Mouse (Mus musculus): Measurements from ENCODE around the gene Asic3.
A peak's percentile ranks its signal among the peaks of the same experiment; 100 is the strongest.

The Asic3 gene

GRCm38 (mm10) chr5:24413042-24413693 is at the start of gene Asic3:
TSS of gene Asic3 (plus strand) at chr5:24413392.
- no peak for DNase-seq (ENCODE audit: extremely low spot score)

- DNase-seq (ENCODE audit: extremely low spot score), result no peak
Observed at GRCm38 (mm10) chr5:24363467-24363866, 49.7 kb upstream of the Asic3 start.

- no peak for DNase-seq (ENCODE audit: extremely low spot score)
Observed at GRCm38 (mm10) chr5:24364061-24364460, 49.1 kb upstream of the Asic3 start.

GRCm38 (mm10) chr5:24364508-24364907 is 48.7 kb upstream of the Asic3 start, which contains the start of gene Nos3:
TSS of gene Nos3 (plus strand) at chr5:24364810.
- DNase-seq (ENCODE audit: extremely low spot score), result no peak

- no peak for DNase-seq (ENCODE audit: extremely low spot score)
Observed at GRCm38 (mm10) chr5:24364963-24365362, 48.2 kb upstream of the Asic3 start.

GRCm38 (mm10) chr5:24365528-24365927 is 47.7 kb upstream of the Asic3 start:
- no peak for DNase-seq (ENCODE audit: extremely low spot score)

GRCm38 (mm10) chr5:24366426-24366825 is 46.8 kb upstream of the Asic3 start:
- DNase-seq (ENCODE audit: extremely low spot score), result no peak

- no peak for DNase-seq (ENCODE audit: extremely low spot score)
Observed at GRCm38 (mm10) chr5:24369767-24370166, 43.4 kb upstream of the Asic3 start.

- DNase-seq (ENCODE audit: extremely low spot score), result no peak
Observed at GRCm38 (mm10) chr5:24373807-24374206, 39.4 kb upstream of the Asic3 start.

GRCm38 (mm10) chr5:24374216-24374615 is 39.0 kb upstream of the Asic3 start:
- DNase-seq (ENCODE audit: extremely low spot score), result no peak

- no peak for DNase-seq (ENCODE audit: extremely low spot score)
Observed at GRCm38 (mm10) chr5:24374666-24375328, 38.4 kb upstream of the Asic3 start.

- no peak for DNase-seq (ENCODE audit: extremely low spot score)
Observed at GRCm38 (mm10) chr5:24378700-24379099, 34.5 kb upstream of the Asic3 start.

- no peak for DNase-seq (ENCODE audit: extremely low spot score)
Observed at GRCm38 (mm10) chr5:24379501-24379900, 33.7 kb upstream of the Asic3 start.

- no peak for DNase-seq (ENCODE audit: extremely low spot score)
Observed at GRCm38 (mm10) chr5:24380499-24380898, 32.7 kb upstream of the Asic3 start.

- DNase-seq (ENCODE audit: extremely low spot score), result no peak
Observed at GRCm38 (mm10) chr5:24381486-24381885, 31.7 kb upstream of the Asic3 start.

- DNase-seq (ENCODE audit: extremely low spot score), result no peak
Observed at GRCm38 (mm10) chr5:24381988-24382387, 31.2 kb upstream of the Asic3 start.

GRCm38 (mm10) chr5:24383026-24383859 is 29.9 kb upstream of the Asic3 start:
- peak; percentile 94 for DNase-seq (ENCODE audit: extremely low spot score)

GRCm38 (mm10) chr5:24384407-24384806 is 28.8 kb upstream of the Asic3 start:
- no peak for DNase-seq (ENCODE audit: extremely low spot score)

GRCm38 (mm10) chr5:24385374-24385773 is 27.8 kb upstream of the Asic3 start:
- no peak for DNase-seq (ENCODE audit: extremely low spot score)

- no peak for DNase-seq (ENCODE audit: extremely low spot score)
Observed at GRCm38 (mm10) chr5:24385887-24386550, 27.2 kb upstream of the Asic3 start.

GRCm38 (mm10) chr5:24387264-24388241 is 25.6 kb upstream of the Asic3 start:
- peak; percentile 53 for DNase-seq (ENCODE audit: extremely low spot score)
